Mouse (Mus musculus) midbrain, embryonic 14.5 days (tissue): ENCODE data around the gene Gm8947. TPM values are rescaled to one million over a fixed set of nuclear protein-coding genes. Genes with fewer than 3 reads are reported as not detected.
"Not testable (repeated sequence)": the region's sequence is repeated elsewhere in the genome, so short reads cannot be mapped to it uniquely, and the experiment has no call there.

Source experiments
- ATAC-seq: fragments of 200-750 bp; cut with Nextera tagmentation; 2 replicates; pipeline ENCODE4 v1.8.0; 2017; ENCODE audit warnings: moderate number of reproducible peaks, moderate library complexity; ENCODE audit not compliant: low FRiP score, low TSS enrichment
- DNase-seq: peaks from one replicate; pipeline ENCODE4 v3.0.0-alpha.2; 2015
- H3K27ac ChIP-seq: fragments of 300-500 bp; sonication (generic); replicated peaks from 2 replicates; pipeline ENCODE4 v1.5.1; 2014; ENCODE audit warnings: mild to moderate bottlenecking, low read depth, low read length, moderate library complexity
- H3K27me3 ChIP-seq: fragments of 300-500 bp; sonication (generic); 2 replicates; pipeline ENCODE4 v1.6.1; 2014; ENCODE audit warnings: low read length, control low read depth, mixed read lengths; ENCODE audit not compliant: control insufficient read depth, insufficient read depth
- H3K36me3 ChIP-seq: fragments of 300-500 bp; sonication (generic); 2 replicates; pipeline ENCODE4 v1.6.1; 2014; ENCODE audit warnings: low read length, control low read depth; ENCODE audit not compliant: control insufficient read depth, insufficient read depth
- H3K4me1 ChIP-seq: fragments of 300-500 bp; sonication (generic); 2 replicates; pipeline ENCODE4 v1.6.1; 2014; ENCODE audit warnings: mild to moderate bottlenecking, antibody characterized with exemption, low read length, control low read depth; ENCODE audit not compliant: control insufficient read depth, insufficient read depth
- H3K4me2 ChIP-seq: fragments of 300-500 bp; sonication (generic); 2 replicates; pipeline ENCODE4 v1.6.1; 2014; ENCODE audit warnings: mild to moderate bottlenecking, low read length, moderate library complexity
- H3K4me3 ChIP-seq: fragments of 300-500 bp; sonication (generic); replicated peaks from 2 replicates; pipeline ENCODE4 v1.5.1; 2014; ENCODE audit warnings: low read depth, low read length
- H3K9ac ChIP-seq: fragments of 300-500 bp; sonication (generic); replicated peaks from 2 replicates; pipeline ENCODE4 v1.6.1; 2014; ENCODE audit warnings: mild to moderate bottlenecking, low read length, moderate library complexity
- H3K9me3 ChIP-seq: fragments of 300-500 bp; sonication (generic); 2 replicates; pipeline ENCODE4 v1.6.1; 2016; ENCODE audit warnings: low read length, control low read depth, mixed read lengths; ENCODE audit not compliant: control insufficient read depth
- WGBS: fragments of 180-500 bp; shearing (Covaris S2); extraction: QIAGEN DNeasy Blood & Tissue Kit; methylation state at CpG from one replicate; pipeline ENCODE4 v1.1.7; 2014; 5-methylcytosine and 5-hydroxymethylcytosine counted together
- polyA plus RNA-seq: library from polyadenylated mRNA; unstranded; fragments of >200 nt; fragmentation: Nextera tagmentation; extraction: Ambion mirVana; gene quantifications from 2 replicates; pipeline ENCODE4 v1.2.1, GENCODE M21; 2014

Gm8947 gene
- polyA plus RNA-seq, 1 experiment from 2014 or later: not detected

DNA sequence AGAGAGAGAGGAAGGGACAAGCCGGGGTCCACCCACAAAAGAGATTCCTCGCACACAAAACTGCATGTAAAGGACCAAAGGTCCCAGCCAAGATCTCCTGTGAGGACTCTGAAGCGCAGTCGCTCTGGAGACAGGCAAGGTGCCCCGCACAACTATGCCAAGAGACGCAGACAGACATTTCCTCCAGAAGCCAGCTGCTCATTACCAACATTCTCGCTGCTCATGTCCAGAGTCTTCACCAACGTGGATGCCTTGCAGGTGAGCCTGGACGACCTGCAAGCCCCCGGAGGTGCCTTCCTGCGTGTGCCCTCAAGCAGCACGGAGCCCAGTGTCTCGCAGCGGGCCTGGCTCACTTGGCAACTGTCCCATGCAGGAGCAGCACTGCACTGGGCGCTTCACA, 563 bp downstream of the Gm8947 start:
- not testable (repeated sequence) for H3K9ac ChIP-seq, H3K9me3 ChIP-seq, DNase-seq, H3K27me3 ChIP-seq, H3K36me3 ChIP-seq, H3K4me2 ChIP-seq, H3K27ac ChIP-seq, ATAC-seq, H3K4me3 ChIP-seq, H3K4me1 ChIP-seq
- 94% methylated on average over 15 of the region's 15 CpGs for WGBS

DNA sequence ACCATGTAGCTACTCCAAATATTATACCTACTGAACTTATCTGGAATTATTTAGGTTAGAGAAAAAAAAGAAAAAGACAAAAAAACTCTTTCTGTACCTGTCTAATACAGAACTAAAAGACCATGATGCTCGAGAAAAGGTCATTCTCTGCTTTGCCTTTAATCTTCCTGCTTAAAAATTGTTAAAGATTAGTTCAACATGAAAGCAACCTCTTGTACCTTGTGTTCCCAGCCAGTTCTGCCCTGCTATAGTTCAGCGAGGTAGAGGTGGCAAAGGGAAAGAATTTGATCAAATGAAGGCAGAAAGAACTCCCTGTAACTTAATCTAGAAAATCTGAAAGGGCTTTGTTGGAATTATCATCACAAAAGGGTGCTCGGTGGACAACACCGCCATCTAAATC, 3.8 kb downstream of the Gm8947 start:
- DNase-seq, H3K9ac ChIP-seq, H3K27ac ChIP-seq, H3K4me1 ChIP-seq, ATAC-seq, H3K9me3 ChIP-seq, H3K4me3 ChIP-seq, H3K4me2 ChIP-seq, H3K27me3 ChIP-seq, H3K36me3 ChIP-seq: not testable (repeated sequence)
- WGBS: 30% methylated on average over 4 of the region's 4 CpGs

DNA sequence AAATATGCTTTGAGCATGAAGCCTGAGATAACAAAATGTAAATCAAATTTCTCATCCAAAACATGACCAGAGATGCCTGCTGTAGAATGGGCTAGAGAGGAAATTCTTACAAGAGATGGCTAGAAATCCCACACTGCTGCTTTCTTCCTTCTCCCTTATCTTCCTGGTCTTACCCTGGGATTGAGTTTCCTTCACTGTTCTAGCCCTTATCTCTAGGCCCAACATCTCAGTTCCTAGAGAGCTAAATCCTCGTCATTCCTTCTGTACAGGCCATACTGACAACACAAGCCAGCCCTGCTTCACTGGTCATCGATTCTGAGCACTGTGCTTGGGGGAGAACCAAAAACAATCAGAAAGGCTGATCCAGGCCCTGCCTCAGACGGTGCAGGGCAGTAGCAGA, 4.5 kb downstream of the Gm8947 start:
- not testable (repeated sequence) for H3K9ac ChIP-seq, H3K27ac ChIP-seq, H3K36me3 ChIP-seq, H3K27me3 ChIP-seq, H3K4me3 ChIP-seq, H3K4me2 ChIP-seq, ATAC-seq, H3K4me1 ChIP-seq, H3K9me3 ChIP-seq, DNase-seq
- whole genome bisulfite sequencing: 74% methylated on average over 3 of the region's 3 CpGs

DNA sequence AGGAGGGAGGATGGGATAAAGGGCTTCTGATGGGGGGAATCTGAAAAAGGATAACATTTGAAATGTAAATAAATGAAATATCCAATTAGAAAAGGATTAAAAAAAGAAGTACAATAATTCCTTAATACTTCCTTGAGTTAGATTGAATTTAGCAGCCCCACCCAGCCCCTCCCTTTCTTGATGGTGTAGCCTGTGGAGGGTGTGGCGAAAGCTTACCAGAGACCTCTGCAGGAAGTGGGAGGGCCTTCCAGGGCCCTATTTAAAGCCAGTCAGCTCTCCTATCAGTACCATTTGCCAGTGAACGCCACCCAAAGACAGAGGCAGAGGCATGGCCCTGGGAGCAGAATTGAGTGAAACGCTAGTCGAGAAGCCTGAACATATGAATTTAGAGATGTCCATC, 5.9 kb downstream of the Gm8947 start, which contains the start of gene Gm47995:
Gm47995 (plus strand) TSS at position 329 of the 400 bp plus-strand sequence.
- not testable (repeated sequence) for H3K27ac ChIP-seq, H3K4me3 ChIP-seq, H3K9ac ChIP-seq, ATAC-seq, DNase-seq, H3K27me3 ChIP-seq, H3K9me3 ChIP-seq, H3K4me1 ChIP-seq, H3K36me3 ChIP-seq, H3K4me2 ChIP-seq
- WGBS: 88% methylated on average over 2 of the region's 4 CpGs

DNA sequence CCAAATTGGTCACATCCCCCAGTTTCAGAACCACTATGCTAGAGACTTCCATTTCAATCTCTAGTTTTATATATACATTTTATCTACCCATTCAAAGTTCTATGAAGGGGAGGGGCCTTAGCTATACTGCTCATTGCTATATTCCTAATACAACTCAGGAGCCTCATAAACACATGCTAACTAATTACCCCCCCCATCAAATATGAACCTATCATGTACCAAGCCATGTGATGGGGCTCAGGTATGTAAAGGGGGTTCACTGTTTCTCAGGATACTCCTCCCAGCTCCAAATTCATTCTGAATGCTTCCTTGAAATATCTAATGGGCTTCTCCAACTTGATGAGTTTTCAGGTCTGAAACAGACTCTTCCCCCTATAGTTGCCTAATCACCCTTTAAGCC, 8.4 kb downstream of the Gm8947 start:
- not testable (repeated sequence) for H3K4me1 ChIP-seq, H3K27ac ChIP-seq, H3K9ac ChIP-seq, H3K36me3 ChIP-seq, DNase-seq, H3K9me3 ChIP-seq, H3K4me3 ChIP-seq, H3K27me3 ChIP-seq, H3K4me2 ChIP-seq
- ATAC-seq: 0 out of 2 replicates have a peak, but pooled peaks have one; percentile 58

DNA sequence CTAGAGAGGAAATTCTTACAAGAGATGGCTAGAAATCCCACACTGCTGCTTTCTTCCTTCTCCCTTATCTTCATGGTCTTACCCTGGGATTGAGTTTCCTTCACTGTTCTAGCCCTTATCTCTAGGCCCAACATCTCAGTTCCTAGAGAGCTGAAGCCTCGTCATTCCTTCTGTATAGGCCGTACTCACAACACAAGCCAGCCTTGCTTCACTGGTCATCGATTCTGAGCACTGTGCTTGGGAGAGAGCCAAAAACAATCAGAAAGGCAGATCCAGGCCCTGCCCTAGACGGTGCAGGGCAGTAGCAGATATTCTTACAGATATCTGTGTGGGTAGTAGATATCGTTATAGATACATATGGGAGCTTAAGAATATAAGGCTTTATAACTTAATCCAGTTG, 10.6 kb downstream of the Gm8947 start:
- DNase-seq, H3K9ac ChIP-seq, H3K27me3 ChIP-seq, ATAC-seq, H3K27ac ChIP-seq, H3K4me1 ChIP-seq, H3K4me2 ChIP-seq, H3K36me3 ChIP-seq, H3K4me3 ChIP-seq, H3K9me3 ChIP-seq: not testable (repeated sequence)
- WGBS: 72% methylated on average over 3 of the region's 5 CpGs

DNA sequence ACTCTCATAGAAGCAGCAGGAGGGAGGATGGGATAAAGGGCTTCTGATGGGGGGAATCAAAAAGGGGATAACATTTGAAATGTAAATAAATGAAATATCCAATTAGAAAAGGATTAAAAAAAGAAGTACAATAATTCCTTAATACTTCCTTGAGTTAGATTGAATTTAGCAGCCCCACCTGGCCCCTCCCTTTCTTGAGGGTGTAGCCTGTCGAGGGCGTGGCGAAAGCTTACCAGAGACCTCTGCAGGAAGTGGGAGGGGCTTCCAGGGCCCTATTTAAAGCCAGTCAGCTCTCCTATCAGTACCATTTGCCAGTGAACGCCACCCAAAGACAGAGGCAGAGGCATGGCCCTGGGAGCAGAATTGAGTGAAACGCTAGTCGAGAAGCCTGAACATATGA, 11.6 kb downstream of the Gm8947 start, which contains the start of gene 3110040M04Rik:
3110040M04Rik (plus strand) TSS at position 304 of the 400 bp plus-strand sequence.
- not testable (repeated sequence) for H3K4me2 ChIP-seq, ATAC-seq, H3K36me3 ChIP-seq, H3K27me3 ChIP-seq, H3K4me3 ChIP-seq, DNase-seq, H3K9ac ChIP-seq, H3K27ac ChIP-seq, H3K4me1 ChIP-seq, H3K9me3 ChIP-seq
- WGBS: no CpG with 5 or more reads among the region's 6 CpGs

DNA sequence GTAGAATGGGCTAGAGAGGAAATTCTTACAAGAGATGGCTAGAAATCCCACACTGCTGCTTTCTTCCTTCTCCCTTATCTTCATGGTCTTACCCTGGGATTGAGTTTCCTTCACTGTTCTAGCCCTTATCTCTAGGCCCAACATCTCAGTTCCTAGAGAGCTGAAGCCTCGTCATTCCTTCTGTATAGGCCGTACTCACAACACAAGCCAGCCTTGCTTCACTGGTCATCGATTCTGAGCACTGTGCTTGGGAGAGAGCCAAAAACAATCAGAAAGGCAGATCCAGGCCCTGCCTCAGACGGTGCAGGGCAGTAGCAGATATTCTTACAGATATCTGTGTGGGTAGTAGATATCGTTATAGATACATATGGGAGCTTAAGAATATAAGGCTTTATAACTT, 16.3 kb downstream of the Gm8947 start:
- not testable (repeated sequence) for H3K4me1 ChIP-seq, H3K9me3 ChIP-seq, H3K36me3 ChIP-seq, H3K9ac ChIP-seq, DNase-seq, H3K27ac ChIP-seq, H3K4me2 ChIP-seq, H3K27me3 ChIP-seq, H3K4me3 ChIP-seq
- 86% methylated on average over 3 of the region's 5 CpGs for WGBS
- ATAC-seq: peak; percentile 40; the same call in 1 of the 2 replicates

DNA sequence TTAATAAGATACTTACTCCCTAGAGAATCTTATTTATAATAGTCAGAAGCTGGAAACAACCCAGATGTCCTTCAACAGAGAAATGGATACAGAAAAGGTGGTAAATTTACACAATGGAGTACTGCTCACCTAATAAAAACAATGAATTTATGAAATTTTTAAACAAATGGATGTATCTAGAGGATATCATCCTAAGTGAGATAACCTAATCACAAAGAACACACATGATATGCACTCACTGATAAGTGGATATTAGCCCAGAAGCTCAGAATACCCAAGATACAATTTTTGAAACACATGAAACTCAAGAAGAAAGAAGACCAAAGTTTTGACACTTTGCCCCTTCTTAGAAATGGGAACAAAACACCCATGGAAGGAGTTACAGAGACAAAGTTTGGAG, 16.8 kb downstream of the Gm8947 start:
- ATAC-seq, H3K27ac ChIP-seq, H3K4me3 ChIP-seq, DNase-seq, H3K4me1 ChIP-seq, H3K9ac ChIP-seq, H3K4me2 ChIP-seq, H3K27me3 ChIP-seq, H3K36me3 ChIP-seq, H3K9me3 ChIP-seq: not testable (repeated sequence)
